Mouse (Mus musculus) neural tube, embryonic 14.5 days (tissue): ENCODE measurements at regions not wholly inside any gene's neighbourhood (a gene's known extent, or its start where the extent isn't known, plus 50 kb on each side); places are given as distances from the start of the nearest gene placed in this dataset.
"Not testable (repeated sequence)": the region's sequence is repeated elsewhere in the genome, so short reads cannot be mapped to it uniquely, and the experiment has no call there.

Source experiments
- ATAC-seq: fragments of 200-750 bp; cut with Nextera tagmentation; 2 replicates; pipeline ENCODE4 v1.8.0; 2017; ENCODE audit warnings: low read depth, mild to moderate bottlenecking, moderate TSS enrichment, moderate library complexity
- H3K27ac ChIP-seq: fragments of 300-500 bp; sonication (generic); 2 replicates; pipeline ENCODE4 v1.5.1; 2014; ENCODE audit warnings: low read depth, mild to moderate bottlenecking, control low read depth, low read length, moderate library complexity, mixed read lengths
- H3K27me3 ChIP-seq: fragments of 300-500 bp; sonication (generic); 2 replicates; pipeline ENCODE4 v1.6.1; 2014; ENCODE audit warnings: low read length; ENCODE audit not compliant: control insufficient read depth, insufficient read depth
- H3K36me3 ChIP-seq: fragments of 300-500 bp; sonication (generic); 2 replicates; pipeline ENCODE4 v1.6.1; 2014; ENCODE audit warnings: low read length, mixed read lengths; ENCODE audit not compliant: control insufficient read depth, insufficient read depth
- H3K4me1 ChIP-seq: fragments of 300-500 bp; sonication (generic); 2 replicates; pipeline ENCODE4 v1.6.1; 2014; ENCODE audit warnings: low read length; ENCODE audit not compliant: control insufficient read depth, insufficient read depth
- H3K4me2 ChIP-seq: fragments of 300-500 bp; sonication (generic); 2 replicates; pipeline ENCODE4 v1.6.1; 2014; ENCODE audit warnings: mild to moderate bottlenecking, low read depth, low read length, control low read depth
- H3K4me3 ChIP-seq: fragments of 300-500 bp; sonication (generic); 2 replicates; pipeline ENCODE4 v1.5.1; 2014; ENCODE audit warnings: low read depth, low read length, control low read depth, mixed read lengths
- H3K9ac ChIP-seq: fragments of 300-500 bp; sonication (generic); replicated peaks from 2 replicates; pipeline ENCODE4 v1.6.1; 2014; ENCODE audit warnings: low read depth, mild to moderate bottlenecking, control low read depth, low read length, mixed read lengths
- H3K9me3 ChIP-seq: fragments of 300-500 bp; sonication (generic); 2 replicates; pipeline ENCODE4 v1.6.1; 2016; ENCODE audit warnings: low read length; ENCODE audit not compliant: control insufficient read depth
- WGBS: fragments of 180-500 bp; shearing (Covaris S2); extraction: QIAGEN DNeasy Blood & Tissue Kit; methylation state at CpG from one replicate; pipeline ENCODE4 v1.1.7; 2014; 5-methylcytosine and 5-hydroxymethylcytosine counted together

DNA sequence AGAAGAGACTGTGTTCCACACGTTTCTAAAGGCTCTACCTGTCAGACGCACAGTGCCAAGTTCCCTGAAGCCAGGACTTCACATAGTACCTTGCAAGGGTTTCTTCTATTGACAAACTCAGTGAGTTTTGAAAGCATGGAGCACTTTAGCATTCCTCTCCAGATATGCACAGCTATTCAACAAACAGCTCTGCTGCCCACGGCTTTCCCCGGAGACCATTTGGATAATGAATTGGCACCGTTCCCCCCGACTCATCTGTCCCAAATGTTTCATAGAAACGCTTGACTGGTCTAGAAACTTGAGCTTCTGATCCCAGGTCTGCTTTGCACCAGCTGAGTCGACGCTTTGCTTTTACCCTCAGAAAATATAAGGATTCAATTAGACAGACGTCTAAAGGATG lies 162.2 kb upstream of the St6galnac5 start:
- no peaks in the 10 kb centered on the region for H3K9me3 ChIP-seq
- no peak overlapping the region for H3K4me3 ChIP-seq
- no peak overlapping the region for H3K9ac ChIP-seq
- 0 out of 2 replicates have a peak, but pooled peaks cover 4% of the 10 kb centered on the region for H3K4me1 ChIP-seq
- WGBS, result 48% methylated on average over 10 of the region's 10 CpGs
- no peaks in the 10 kb centered on the region for H3K27me3 ChIP-seq
- 0 out of 2 replicates have a peak, but pooled peaks have one; percentile 58 for ATAC-seq
- H3K4me2 ChIP-seq, result no peak overlapping the region
- H3K27ac ChIP-seq, result no peak overlapping the region
- H3K36me3 ChIP-seq, result no peaks in the 10 kb centered on the region

DNA sequence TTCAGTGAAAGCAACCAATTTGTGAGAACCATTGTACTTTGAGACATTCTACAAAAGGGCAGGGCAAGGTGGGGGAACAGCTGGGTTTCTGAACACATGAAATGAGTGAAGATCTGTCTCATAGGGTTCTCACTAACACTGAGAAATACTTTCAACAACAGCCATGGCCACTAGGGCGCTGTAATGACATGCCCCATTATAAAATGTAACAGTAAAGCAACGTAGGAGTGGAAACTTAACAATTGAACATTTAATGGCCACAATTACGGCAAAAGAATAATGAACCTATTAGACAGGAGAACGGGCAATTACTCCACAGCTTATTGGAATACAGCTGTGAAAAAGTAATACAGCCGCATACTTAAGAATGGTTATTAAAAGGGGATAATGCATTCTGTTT lies 158.9 kb upstream of the St6galnac5 start:
- no peak overlapping the region for H3K9ac ChIP-seq
- 0 out of 2 replicates have a peak, but pooled peaks cover 4% of the 10 kb centered on the region for H3K4me1 ChIP-seq
- ATAC-seq, result peak; percentile 60
- H3K4me2 ChIP-seq, result no peak overlapping the region
- no peaks in the 10 kb centered on the region for H3K9me3 ChIP-seq
- H3K4me3 ChIP-seq, result no peak overlapping the region
- no peaks in the 10 kb centered on the region for H3K36me3 ChIP-seq
- 41% methylated on average over 5 of the region's 5 CpGs for WGBS
- H3K27ac ChIP-seq, result no peak overlapping the region
- no peaks in the 10 kb centered on the region for H3K27me3 ChIP-seq

DNA sequence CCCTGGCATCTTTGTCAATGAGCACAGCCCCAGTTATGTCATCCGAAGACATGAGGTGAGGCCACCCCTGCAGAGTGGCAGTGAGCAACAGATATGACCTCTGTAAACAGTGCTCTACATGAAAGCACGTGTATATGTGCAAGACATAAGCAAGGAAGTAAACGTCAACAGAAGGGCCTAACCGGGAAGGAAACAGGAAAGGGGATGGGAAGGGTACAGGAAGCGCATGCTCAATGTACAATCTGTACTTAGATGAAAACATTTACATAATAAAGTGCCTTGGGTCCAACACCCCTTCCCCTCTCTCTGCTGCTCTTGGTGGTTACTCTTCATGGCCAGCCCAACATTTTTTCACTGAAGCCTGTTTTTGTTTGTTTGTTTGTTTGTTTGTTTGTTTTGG lies 143.3 kb upstream of the St6galnac5 start:
- 84% methylated on average over 5 of the region's 5 CpGs for WGBS
- Histone ChIP-seq H3K4me2 (no peak overlapping the region), H3K27ac (no peak overlapping the region), H3K4me3 (no peak overlapping the region), H3K9me3 (no peaks in the 10 kb centered on the region), H3K4me1 (no peaks in the 10 kb centered on the region), H3K27me3 (no peaks in the 10 kb centered on the region), H3K9ac (no peak overlapping the region), H3K36me3 (no peaks in the 10 kb centered on the region)
- no peak for ATAC-seq

DNA sequence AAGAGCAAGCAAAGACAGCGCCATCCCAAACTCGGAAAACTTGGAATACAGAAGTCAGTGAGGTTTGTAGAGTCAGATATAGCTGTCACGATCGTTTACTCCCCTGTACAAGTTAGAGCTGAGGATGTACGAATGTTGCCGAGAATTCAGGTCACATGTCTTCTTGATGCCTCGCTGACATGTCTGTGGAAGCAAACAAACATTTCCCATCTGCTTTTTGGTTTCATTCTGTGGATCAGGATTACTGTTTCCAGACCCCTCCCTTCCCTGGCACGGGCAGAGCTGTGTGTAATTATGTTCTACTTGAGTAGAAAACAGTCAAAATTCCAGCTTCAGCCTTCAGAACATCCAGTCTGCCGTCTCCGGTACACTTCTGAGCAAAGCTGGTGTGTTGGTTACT lies 139.9 kb upstream of the St6galnac5 start:
- no peaks in the 10 kb centered on the region for H3K4me1 ChIP-seq
- H3K4me2 ChIP-seq, result no peak overlapping the region
- no peak overlapping the region for H3K9ac ChIP-seq
- H3K9me3 ChIP-seq, result no peaks in the 10 kb centered on the region
- WGBS, result 88% methylated on average over 10 of the region's 10 CpGs
- no peak for ATAC-seq
- H3K36me3 ChIP-seq, result no peaks in the 10 kb centered on the region
- H3K27ac ChIP-seq, result no peak overlapping the region
- no peak overlapping the region for H3K4me3 ChIP-seq
- no peaks in the 10 kb centered on the region for H3K27me3 ChIP-seq

DNA sequence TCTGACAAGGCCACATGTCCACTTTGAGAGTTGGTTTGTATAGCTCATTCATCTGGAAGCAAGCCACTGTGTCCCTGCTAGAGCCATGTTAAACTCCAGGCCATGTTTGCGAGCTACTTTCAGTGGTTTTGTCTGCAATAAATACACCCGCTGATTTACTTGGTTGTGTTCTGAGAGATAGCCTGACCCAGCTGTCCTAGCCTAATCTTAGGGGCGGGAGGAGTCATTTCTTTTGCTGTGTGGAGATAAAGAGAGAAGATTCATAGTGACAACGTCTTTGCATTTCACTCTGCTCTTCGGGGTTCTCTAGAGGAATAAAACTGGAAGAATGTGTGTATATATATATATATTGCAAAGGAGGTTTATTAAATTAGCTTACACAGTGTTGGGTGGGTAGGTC lies 137.1 kb upstream of the St6galnac5 start:
- no peak overlapping the region for H3K27ac ChIP-seq
- WGBS, result 85% methylated on average over 5 of the region's 5 CpGs

DNA sequence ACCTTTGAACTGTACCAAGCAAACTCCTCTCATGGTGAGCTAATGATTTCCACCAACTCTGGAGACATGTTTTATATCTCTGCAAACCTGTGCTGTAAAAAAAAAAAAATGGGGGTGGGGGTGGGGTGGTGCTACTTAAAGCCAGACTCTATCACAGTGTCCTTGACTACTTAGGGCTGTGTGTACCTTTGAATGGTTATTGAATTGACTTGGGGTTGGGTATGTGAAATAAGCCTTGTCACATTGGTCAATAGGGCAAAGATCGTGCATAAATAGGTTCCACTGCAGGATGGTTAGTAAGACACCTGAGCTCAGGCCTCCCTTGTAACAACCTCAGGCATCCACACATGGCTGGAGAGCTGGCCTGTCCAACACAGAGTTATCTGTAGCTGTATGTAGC lies 136.6 kb upstream of the St6galnac5 start:
- H3K9me3 ChIP-seq, result no peaks in the 10 kb centered on the region
- no peaks in the 10 kb centered on the region for H3K4me1 ChIP-seq
- H3K27ac ChIP-seq, result no peak overlapping the region
- no peaks in the 10 kb centered on the region for H3K27me3 ChIP-seq
- H3K4me3 ChIP-seq, result no peak overlapping the region
- H3K36me3 ChIP-seq, result no peaks in the 10 kb centered on the region
- H3K9ac ChIP-seq, result no peak overlapping the region
- WGBS, result 100% methylated on average over 1 of the region's 1 CpGs
- H3K4me2 ChIP-seq, result no peak overlapping the region
- ATAC-seq, result no peak

More for the DNA sequence above, 137.1 kb upstream of the St6galnac5 start:
- Histone ChIP-seq H3K27me3 (no peaks in the 10 kb centered on the region), H3K4me3 (no peak overlapping the region), H3K9me3 (no peaks in the 10 kb centered on the region), H3K4me2 (no peak overlapping the region), H3K9ac (no peak overlapping the region), H3K4me1 (no peaks in the 10 kb centered on the region), H3K36me3 (no peaks in the 10 kb centered on the region)
- ATAC-seq, result no peak

DNA sequence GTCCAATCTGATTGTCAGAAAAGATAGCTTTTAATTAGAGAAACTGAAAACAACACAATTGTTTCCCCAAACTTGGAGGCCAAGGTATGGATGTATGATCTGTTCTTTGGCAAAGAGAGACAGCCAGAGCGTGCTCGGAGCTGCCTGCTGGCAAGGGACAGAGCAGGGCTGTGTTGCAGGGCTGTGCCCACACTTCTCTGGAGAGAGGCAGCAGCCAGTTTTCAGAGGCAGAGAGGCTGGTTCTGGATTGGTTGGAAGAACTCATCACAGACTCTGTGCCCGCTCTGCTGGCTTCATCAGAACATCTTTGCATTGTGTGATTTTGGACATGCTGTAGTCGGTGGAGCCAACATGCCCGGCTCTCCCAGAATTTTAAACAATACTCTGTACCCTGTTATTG lies 123.5 kb upstream of the St6galnac5 start:
- H3K27me3 ChIP-seq, result no peaks in the 10 kb centered on the region
- no peaks in the 10 kb centered on the region for H3K36me3 ChIP-seq
- H3K4me1 ChIP-seq, result no peaks in the 10 kb centered on the region
- no peak for ATAC-seq
- H3K27ac ChIP-seq, result no peak overlapping the region
- H3K9me3 ChIP-seq, result no peaks in the 10 kb centered on the region
- H3K4me2 ChIP-seq, result no peak overlapping the region
- H3K9ac ChIP-seq, result no peak overlapping the region
- no peak overlapping the region for H3K4me3 ChIP-seq
- WGBS, result 92% methylated on average over 5 of the region's 5 CpGs

DNA sequence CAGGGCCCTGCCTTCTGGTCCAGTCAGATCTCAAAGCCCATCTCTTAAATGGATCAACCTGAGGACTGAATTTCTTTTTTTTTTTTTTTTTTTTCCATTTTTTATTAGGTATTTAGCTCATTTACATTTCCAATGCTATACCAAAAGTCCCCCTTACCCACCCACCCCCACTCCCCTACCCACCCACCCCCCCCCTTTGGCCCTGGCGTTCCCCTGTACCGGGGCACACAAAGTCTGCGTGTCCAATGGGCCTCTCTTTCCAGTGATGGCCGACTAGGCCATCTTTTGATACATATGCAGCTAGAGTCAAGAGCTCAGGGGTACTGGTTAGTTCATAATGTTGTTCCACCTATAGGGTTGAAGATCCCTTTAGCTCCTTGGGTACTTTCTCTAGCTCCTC lies 108.5 kb upstream of the St6galnac5 start:
- ATAC-seq, H3K27me3 ChIP-seq, H3K4me1 ChIP-seq, H3K4me3 ChIP-seq, H3K27ac ChIP-seq, H3K4me2 ChIP-seq, H3K36me3 ChIP-seq, H3K9ac ChIP-seq, H3K9me3 ChIP-seq: not testable (repeated sequence)
- WGBS, result 94% methylated on average over 4 of the region's 4 CpGs

DNA sequence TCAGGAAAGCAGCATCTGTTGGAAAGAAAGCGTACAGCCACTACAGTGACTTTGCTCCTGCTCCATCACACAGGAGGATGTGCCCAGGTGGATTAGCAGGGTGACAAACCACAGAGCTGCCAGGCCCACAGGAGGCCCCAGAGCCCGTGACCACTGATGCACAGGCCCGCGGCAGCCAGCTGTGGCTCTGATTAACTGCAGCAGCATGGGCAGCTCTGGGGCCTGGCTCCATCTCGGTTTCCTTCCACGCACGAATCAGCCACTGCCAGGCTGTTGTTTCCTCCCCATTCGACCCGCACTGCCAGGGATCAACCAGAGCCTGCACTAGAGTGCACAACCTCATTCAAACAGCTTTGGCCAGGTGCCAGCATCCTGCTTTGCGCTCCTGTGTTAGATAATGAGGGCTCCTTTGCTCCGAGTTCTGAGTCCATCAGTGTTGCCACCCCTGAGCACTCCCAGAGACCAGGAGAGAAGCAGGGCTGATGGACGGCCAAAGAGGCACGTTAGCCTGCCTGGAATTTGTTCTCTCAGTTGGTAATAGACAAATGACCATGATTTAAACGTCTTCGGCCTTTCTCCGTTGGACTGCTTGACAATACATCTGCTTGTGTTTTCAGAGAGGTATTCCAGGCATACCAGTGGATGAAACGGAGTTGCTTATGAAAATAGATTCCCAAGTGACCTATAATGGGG lies 103.2 kb upstream of the St6galnac5 start:
- peak overlapping the region; percentile 66; the same call in 1 of the 2 replicates for H3K27ac ChIP-seq
- H3K9me3 ChIP-seq, result no peaks in the 10 kb centered on the region
- H3K36me3 ChIP-seq, result no peaks in the 10 kb centered on the region
- H3K4me3 ChIP-seq, result no peak overlapping the region
- H3K27me3 ChIP-seq, result no peaks in the 10 kb centered on the region
- H3K4me1 ChIP-seq, result peaks cover 7% of the 10 kb centered on the region; the same call in 1 of the 2 replicates
- WGBS, result 12% methylated on average over 17 of the region's 17 CpGs
- peak; percentile 81 for ATAC-seq
- peak overlapping the region; percentile 21; the same call in 1 of the 2 replicates for H3K4me2 ChIP-seq
- H3K9ac ChIP-seq, result 0 out of 2 replicates have a peak overlapping the region, but pooled peaks have one; percentile 29
